Mouse (Mus musculus): ENCODE measurements at regions not wholly inside any gene's neighbourhood (a gene's known extent, or its start where the extent isn't known, plus 50 kb on each side); places are given as distances from the start of the nearest gene placed in this dataset.

- no peak for TF ChIP-seq ZC3H11A (IDR thresholded peaks at IDR 0.05; ENCODE audit: borderline replicate concordance, low read depth, low read length)
- no peak for TF ChIP-seq MAFK (IDR thresholded peaks at IDR 0.05; ENCODE audit: insufficient read depth, low read depth, low read length)
- TF ChIP-seq HCFC1 (IDR thresholded peaks at IDR 0.05; ENCODE audit: borderline replicate concordance, insufficient read depth, low read length) = no peak
Observed at GRCm38 (mm10) chr6:68749699-68750098, 1214.1 kb upstream of the Tacstd2 start.
